Mouse (Mus musculus) kidney, adult 2 months (tissue): ENCODE data around the gene Tomm40.

Experiments
- CTCF ChIP-seq: fragments of 200-500 bp; conservative IDR thresholded peaks from 2 replicates; pipeline ENCODE4 v1.5.1; 2011; ENCODE audit warnings: low read depth, mild to moderate bottlenecking, control low read depth, low read length, moderate library complexity, mixed read lengths; ENCODE audit not compliant: insufficient read depth, insufficient read length
- POLR2A ChIP-seq: fragments of 200-500 bp; IDR thresholded peaks from one replicate; pipeline ENCODE4 v1.6.1; 2011; ENCODE audit warnings: low read depth, low read length, control low read depth

GRCm38 (mm10) chr7:19716822-19717221, 1.6 kb upstream of the Tomm40 start:
- TF ChIP-seq CTCF (no peak), POLR2A (no peak)
